Comparison of ENCODE assay signal across 34 mouse cellular contexts in the genomic region with DNA sequence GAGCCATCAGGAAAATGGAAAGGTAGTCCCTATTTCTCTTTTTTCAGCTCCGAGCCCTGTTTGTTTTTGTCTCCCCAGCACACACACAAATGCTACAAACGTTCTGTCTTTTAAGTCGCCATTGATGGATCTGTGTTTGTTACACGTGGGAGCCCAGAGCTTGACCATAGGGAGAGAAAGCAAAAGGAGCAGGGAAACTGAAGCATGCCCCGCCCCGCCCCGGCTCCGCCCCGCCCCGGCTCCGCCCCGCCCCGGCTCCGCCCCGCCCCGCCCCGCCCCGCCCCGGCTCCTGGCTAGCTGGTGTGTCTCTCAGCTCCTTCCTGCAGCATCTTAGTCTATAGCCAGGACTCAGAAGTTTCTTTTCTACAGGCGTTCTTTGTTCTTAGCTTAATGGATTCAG. TPM values are rescaled to one million over a fixed set of nuclear protein-coding genes. Genes with fewer than 3 reads are reported as not detected.
DNase-seq lines count a peak whose midpoint lies in the region; ATAC-seq and TF ChIP-seq lines count a peak whose summit lies in the region.
"Had no signal": no experiment of that assay in that cellular context is flagged by ENCODE, and none has a peak within 500 bp of the region (broad histone marks: within the 10 kb centered on the region; RNA-seq: fewer than 3 reads in every experiment).

No protein-coding gene starts in this region.

- H3K27me3 ChIP-seq in E14TG2a.4 (ENCODE audit: insufficient read depth, low read length), result no peaks in the 10 kb centered on the region
- no peaks in the 10 kb centered on the region for H3K27me3 ChIP-seq in liver, embryonic 12.5 days (replicated peaks)
- H3K27me3 ChIP-seq in hindbrain, embryonic 13.5 days, result no peaks in the 10 kb centered on the region
- H3K27me3 ChIP-seq: embryonic facial prominence, embryonic 15.5 days; kidney, embryonic 15.5 days; limb, embryonic 15.5 days; midbrain, embryonic 12.5 days had no signal

- DNase-seq in 3T3-L1 (ENCODE audit: low read depth, low spot score) (peak; percentile 36), ZHBTc4 (ENCODE audit: low read depth, low spot score) (peak; percentile 54)
- no peak for DNase-seq in heart, postnatal 10 days
- DNase-seq in heart, postnatal 25 days (ENCODE audit: low spot score), result no peak
- DNase-seq: adrenal gland, postnatal 36 days; cerebellum, adult 11-12 months; cerebellum, postnatal 10 days; kidney, postnatal 4 days; left cerebral cortex, postnatal 4 days; lung, adult 2 months; right cerebral cortex, postnatal 25 days; thymus, adult 18-20 months; thymus, postnatal 36 days had no signal

- peak overlapping the region; percentile 23 for H3K4me2 ChIP-seq in liver, embryonic 12.5 days
- no peak overlapping the region for H3K4me2 ChIP-seq in hindbrain, embryonic 13.5 days
- H3K4me2 ChIP-seq: embryonic facial prominence, embryonic 15.5 days; kidney, embryonic 15.5 days; limb, embryonic 15.5 days; midbrain, embryonic 12.5 days had no signal

- peaks cover 11% of the 10 kb centered on the region for H3K36me3 ChIP-seq in E14TG2a.4 (ENCODE audit: insufficient read depth, low read length)
- H3K36me3 ChIP-seq in liver, embryonic 12.5 days, result peaks cover 8% of the 10 kb centered on the region
- H3K36me3 ChIP-seq in hindbrain, embryonic 13.5 days, result no peaks in the 10 kb centered on the region
- H3K36me3 ChIP-seq: embryonic facial prominence, embryonic 15.5 days; midbrain, embryonic 12.5 days had no signal

- TF ChIP-seq CTCF in E14TG2a.4 (conservative IDR thresholded peaks at IDR 0.05; ENCODE audit: low read length), result no peak

- WGBS in liver, embryonic 12.5 days (ENCODE audit: insufficient replicate concordance), result 10% methylated on average over 20 of the region's 20 CpGs
- 18% methylated on average over 20 of the region's 20 CpGs for WGBS in hindbrain, embryonic 13.5 days

- no peaks in the 10 kb centered on the region for H3K9me3 ChIP-seq in E14TG2a.4 (ENCODE audit: low read length)
- no peaks in the 10 kb centered on the region for H3K9me3 ChIP-seq in liver, embryonic 12.5 days (replicated peaks)
- no peaks in the 10 kb centered on the region for H3K9me3 ChIP-seq in hindbrain, embryonic 13.5 days
- H3K9me3 ChIP-seq: embryonic facial prominence, embryonic 15.5 days; hindbrain, embryonic 10.5 days; kidney, embryonic 15.5 days; limb, embryonic 15.5 days; midbrain, embryonic 12.5 days had no signal

- ATAC-seq in liver, embryonic 12.5 days, result no peak
- ATAC-seq in hindbrain, embryonic 13.5 days (ENCODE audit: low FRiP score), result no peak
- ATAC-seq: forebrain, embryonic 14.5 days; intestine, postnatal 0 days had no signal

- H3K4me3 ChIP-seq in E14TG2a.4 (replicated peaks; ENCODE audit: low read length), result peak overlapping the region; percentile 30; the same call in 1 of the 2 replicates
- H3K4me3 ChIP-seq in liver, embryonic 12.5 days, result no peak overlapping the region
- H3K4me3 ChIP-seq in hindbrain, embryonic 13.5 days, result no peak overlapping the region
- H3K4me3 ChIP-seq: embryonic facial prominence, embryonic 15.5 days; hindbrain, embryonic 10.5 days; kidney, embryonic 15.5 days; limb, embryonic 15.5 days; midbrain, embryonic 12.5 days had no signal

- H3K9ac ChIP-seq in liver, embryonic 12.5 days, result no peak overlapping the region
- no peak overlapping the region for H3K9ac ChIP-seq in hindbrain, embryonic 13.5 days
- H3K9ac ChIP-seq: embryonic facial prominence, embryonic 15.5 days; kidney, embryonic 15.5 days; limb, embryonic 15.5 days; midbrain, embryonic 12.5 days had no signal

- H3K27ac ChIP-seq in liver, embryonic 12.5 days, result no peak overlapping the region
- no peak overlapping the region for H3K27ac ChIP-seq in hindbrain, embryonic 13.5 days
- H3K27ac ChIP-seq: embryonic facial prominence, embryonic 15.5 days; hindbrain, embryonic 10.5 days; kidney, embryonic 15.5 days; limb, embryonic 15.5 days; midbrain, embryonic 12.5 days had no signal

- intact Hi-C loops in heart, postnatal 10 days (cut with DNase I), result no loop called here
- intact Hi-C loops in heart, postnatal 25 days (cut with DNase I), result no loop called here

- H3K4me1 ChIP-seq in E14TG2a.4 (replicated peaks; ENCODE audit: low read depth, low read length), result peaks cover 37% of the 10 kb centered on the region
- H3K4me1 ChIP-seq in liver, embryonic 12.5 days, result peaks cover 64% of the 10 kb centered on the region
- H3K4me1 ChIP-seq in hindbrain, embryonic 13.5 days (replicated peaks), result peaks cover 20% of the 10 kb centered on the region

RNA-seq across cellular contexts. Expression of a gene that starts 2.7 kb away (rescaled TPM):
- polyA plus RNA-seq in liver, embryonic 12.5 days (2016; fragmentation: Nextera tagmentation; extraction: Ambion mirVana), result 7.1 and 7.3 TPM in 2 replicates
- 10 to 100 TPM; 12.2 to 13.1 TPM for total RNA-seq in heart, postnatal 10 days (2021)
- 15.1 and 15.9 TPM in 2 replicates for polyA plus RNA-seq in hindbrain, embryonic 13.5 days (2015; fragmentation: Nextera tagmentation; extraction: Ambion mirVana)
- 1 to 10 TPM; 7.8 to 7.9 TPM for total RNA-seq in heart, postnatal 25 days (2021)

RNA-seq across cellular contexts. Expression of a gene that starts 26.1 kb away (rescaled TPM):
- polyA plus RNA-seq in liver, embryonic 12.5 days (2016; fragmentation: Nextera tagmentation; extraction: Ambion mirVana), result 41.1 and 45.5 TPM in 2 replicates
- total RNA-seq in heart, postnatal 10 days (2021), result 10 to 100 TPM; 28.5 to 30.1 TPM
- polyA plus RNA-seq in hindbrain, embryonic 13.5 days (2015; fragmentation: Nextera tagmentation; extraction: Ambion mirVana), result 65.2 and 65.8 TPM in 2 replicates
- 10 to 100 TPM; 29.2 to 30.3 TPM for total RNA-seq in heart, postnatal 25 days (2021)

RNA-seq across cellular contexts. Expression of a gene that starts 36.4 kb away (rescaled TPM):
- 75.9 and 78.0 TPM in 2 replicates for polyA plus RNA-seq in liver, embryonic 12.5 days (2016; fragmentation: Nextera tagmentation; extraction: Ambion mirVana)
- total RNA-seq in heart, postnatal 10 days (2021), result 10 to 100 TPM; 34.8 to 42.4 TPM
- 82.5 and 84.5 TPM in 2 replicates for polyA plus RNA-seq in hindbrain, embryonic 13.5 days (2015; fragmentation: Nextera tagmentation; extraction: Ambion mirVana)
- 10 to 100 TPM; 36.6 to 37.3 TPM for total RNA-seq in heart, postnatal 25 days (2021)

RNA-seq across cellular contexts. Expression of a gene that starts 46.7 kb away (rescaled TPM):
- polyA plus RNA-seq in liver, embryonic 12.5 days (2016; fragmentation: Nextera tagmentation; extraction: Ambion mirVana), result not detected in 2 replicates
- total RNA-seq in heart, postnatal 10 days (2021), result not detected
- polyA plus RNA-seq in hindbrain, embryonic 13.5 days (2015; fragmentation: Nextera tagmentation; extraction: Ambion mirVana), result not detected in 2 replicates
- total RNA-seq in heart, postnatal 25 days (2021), result not detected
- total RNA-seq: adrenal gland, adult 18-20 months; adrenal gland, postnatal 36 days; gastrocnemius, adult 8-10 months; layer of hippocampus, postnatal 10 days; left cerebral cortex, adult 8-10 months; left cerebral cortex, postnatal 4 days; megakaryocyte, adult 5-6 weeks had no signal
- polyA plus RNA-seq: cortical plate, adult 2 months; embryonic facial prominence, embryonic 15.5 days; forebrain, embryonic 14.5 days; frontal cortex, adult 2 months; gonadal fat pad, adult 2 months; heart, embryonic 16.5 days; hindbrain, embryonic 10.5 days; intestine, postnatal 0 days; kidney, embryonic 15.5 days; limb, embryonic 15.5 days; lung, adult 2 months; midbrain, embryonic 12.5 days; neural tube, embryonic 11.5 days; spleen, adult 2 months had no signal

RNA-seq across cellular contexts. Expression of a gene that starts 54.6 kb away (rescaled TPM):
- 8.1 and 9.2 TPM in 2 replicates for polyA plus RNA-seq in liver, embryonic 12.5 days (2016; fragmentation: Nextera tagmentation; extraction: Ambion mirVana)
- total RNA-seq in heart, postnatal 10 days (2021), result 10 to 100 TPM; 24.9 to 25.9 TPM
- 3.9 and 4.5 TPM in 2 replicates for polyA plus RNA-seq in hindbrain, embryonic 13.5 days (2015; fragmentation: Nextera tagmentation; extraction: Ambion mirVana)
- total RNA-seq in heart, postnatal 25 days (2021), result 1 to 10 TPM; 8.5 to 8.6 TPM

Comparison
In these comparisons a context has a peak if more than half of its experiments do, and no peak if none do; other contexts are left out.
1. DNase-seq: peak in 3T3-L1 (single experiment) and ZHBTc4 (single experiment); none in heart, postnatal 10 days (0 of 2) and heart, postnatal 25 days (single experiment).